1 mouse cellular context compared by ENCODE assay signal in genomic region chr17:34303789-34304188, GRCm38 (mm10).
TF ChIP-seq lines count a peak whose summit lies in the region.

No protein-coding gene starts in this region.

TF ChIP-seq in CH12.LX, 34 proteins besides CTCF, POLR2A, EP300 and RAD21 (continued from another document):
- TF ChIP-seq NELFE (IDR thresholded peaks at IDR 0.05; ENCODE audit: low read depth, low read length) (no peak), E2F4 (IDR thresholded peaks at IDR 0.05; ENCODE audit: insufficient replicate concordance, low read depth, low read length) (no peak), JUND (conservative IDR thresholded peaks at IDR 0.05; ENCODE audit: low read depth, low read length) (0 out of 2 replicates have a peak, but pooled peaks have one; percentile 16), HCFC1 (IDR thresholded peaks at IDR 0.05; ENCODE audit: low read depth, low read length) (no peak), MAZ (IDR thresholded peaks at IDR 0.05; ENCODE audit: low read depth, low read length) (no peak), IRF4 (IDR thresholded peaks at IDR 0.05; ENCODE audit: low read depth, low read length) (no peak), UBTF (IDR thresholded peaks at IDR 0.05; ENCODE audit: low read depth, low read length) (no peak), SIN3A (IDR thresholded peaks at IDR 0.05; ENCODE audit: low read length) (no peak), TBP (conservative IDR thresholded peaks at IDR 0.05; ENCODE audit: low read depth, low read length) (no peak), TCF12 (IDR thresholded peaks at IDR 0.05; ENCODE audit: low read depth, low read length) (no peak), BHLHE40 (IDR thresholded peaks at IDR 0.05; ENCODE audit: low read depth, low read length) (peak; percentile 76), MAX (IDR thresholded peaks at IDR 0.05; ENCODE audit: low read length) (no peak), GABPA (IDR thresholded peaks at IDR 0.05; ENCODE audit: insufficient replicate concordance, low read depth, low read length) (no peak), ZC3H11A (IDR thresholded peaks at IDR 0.05; ENCODE audit: low read depth, low read length) (no peak), RCOR1 (conservative IDR thresholded peaks at IDR 0.05; ENCODE audit: low read depth, low read length) (no peak), ZNF384 (IDR thresholded peaks at IDR 0.05; ENCODE audit: low read depth, low read length) (no peak), ETS1 (conservative IDR thresholded peaks at IDR 0.05; ENCODE audit: low read depth, low read length) (peak; percentile 52; the same call in 1 of the 2 replicates), JUN (IDR thresholded peaks at IDR 0.05; ENCODE audit: insufficient read depth, low read depth, low read length) (no peak), ZKSCAN1 (IDR thresholded peaks at IDR 0.05; ENCODE audit: borderline replicate concordance, low read depth, low read length) (no peak)
